Mouse (Mus musculus) heart, postnatal 0 days (tissue): Measurements from ENCODE around the gene Gm45785. TPM values are rescaled to one million over a fixed set of nuclear protein-coding genes. Genes with fewer than 3 reads are reported as not detected.

Experiments
- ATAC-seq: fragments of 200-750 bp; cut with Nextera tagmentation; 2 replicates; pipeline ENCODE4 v1.8.0; 2017; ENCODE audit warnings: low read depth, moderate number of reproducible peaks, moderate library complexity; ENCODE audit not compliant: insufficient read depth
- DNase-seq: peaks from one replicate; pipeline ENCODE4 v3.0.0-alpha.2; 2016; ENCODE audit warnings: low spot score
- H3K27ac ChIP-seq: fragments of 300-500 bp; sonication (generic); 2 replicates; pipeline ENCODE4 v1.5.1; 2014; ENCODE audit warnings: low read depth, mild to moderate bottlenecking
- H3K27me3 ChIP-seq: fragments of 300-500 bp; sonication (generic); 2 replicates; pipeline ENCODE4 v1.6.1; 2014; ENCODE audit warnings: low read length, mixed read lengths; ENCODE audit not compliant: control insufficient read depth, insufficient read depth
- H3K36me3 ChIP-seq: fragments of 300-500 bp; sonication (generic); replicated peaks from 2 replicates; pipeline ENCODE4 v1.6.1; 2014; ENCODE audit warnings: low read length, mixed read lengths; ENCODE audit not compliant: control insufficient read depth, insufficient read depth
- H3K4me1 ChIP-seq: fragments of 300-500 bp; sonication (generic); 2 replicates; pipeline ENCODE4 v1.6.1; 2014; ENCODE audit warnings: antibody characterized with exemption; ENCODE audit not compliant: control insufficient read depth, insufficient read depth
- H3K4me2 ChIP-seq: fragments of 300-500 bp; sonication (generic); 2 replicates; pipeline ENCODE4 v1.6.1; 2014; ENCODE audit warnings: low read depth, mild to moderate bottlenecking, low read length, moderate library complexity
- H3K4me3 ChIP-seq: fragments of 300-500 bp; sonication (generic); 2 replicates; pipeline ENCODE4 v1.5.1; 2014; ENCODE audit warnings: low read depth, low read length
- H3K9ac ChIP-seq: fragments of 300-500 bp; sonication (generic); replicated peaks from 2 replicates; pipeline ENCODE4 v1.6.1; 2014; ENCODE audit warnings: low read depth, low read length, mixed read lengths
- H3K9me3 ChIP-seq: fragments of 300-500 bp; sonication (generic); replicated peaks from 2 replicates; pipeline ENCODE4 v1.6.1; 2016; ENCODE audit warnings: low read length; ENCODE audit not compliant: control insufficient read depth
- CTCF ChIP-seq: IDR thresholded peaks from 2 replicates; pipeline ENCODE4 v1.5.1; 2016; ENCODE audit warnings: antibody characterized with exemption, control low read depth, low read depth
- EP300 ChIP-seq: IDR thresholded peaks from 2 replicates; pipeline ENCODE4 v1.6.1; 2016; ENCODE audit warnings: antibody characterized with exemption, low read depth
- WGBS: fragments of 180-500 bp; shearing (Covaris S2); extraction: QIAGEN DNeasy Blood & Tissue Kit; methylation state at CpG from one replicate; pipeline ENCODE4 v1.1.7; 2014; 5-methylcytosine and 5-hydroxymethylcytosine counted together
- polyA plus RNA-seq: library from polyadenylated mRNA; unstranded; fragments of >200 nt; fragmentation: Nextera tagmentation; extraction: Ambion mirVana; gene quantifications from 2 replicates; pipeline ENCODE4 v1.2.1, GENCODE M21; 2015
- total RNA-seq: library from RNA; depleted of rRNA; stranded (reverse); fragments of >200 nt; gene quantifications from 2 replicates; pipeline ENCODE4 v1.2.3, GENCODE M21; 2014; ENCODE audit warnings: low replicate concordance

The Gm45785 gene
- total and polyA plus RNA-seq, 2 experiments from 2014 or later: not detected

GRCm38 (mm10) chr7:140881696-140882468, 25.8 kb upstream of the Gm45785 start, which contains the start of the genes Psmd13 and Sirt3:
Psmd13 (plus strand) TSS chr7:140881968.
Sirt3 (minus strand) TSS chr7:140882309.
- Histone ChIP-seq H3K4me1 (peaks cover 13% of the 10 kb centered on the region), H3K27ac (peak within 1 kb of the TSS; percentile 86), H3K4me2 (peak within 1 kb of the TSS; percentile 89), H3K36me3 (peaks cover 33% of the 10 kb centered on the region), H3K27me3 (no peaks in the 10 kb centered on the region), H3K9ac (peak within 1 kb of the TSS; percentile 75), H3K4me3 (peak within 1 kb of the TSS; percentile 96), H3K9me3 (no peaks in the 10 kb centered on the region)
- TF ChIP-seq CTCF: no peak; the same call in 1 of the 2 replicates
- TF ChIP-seq EP300: peak; percentile 43; the same call in 1 of the 2 replicates
- DNase-seq (peak; percentile 93), ATAC-seq (peak; percentile 96)
- under 1% methylated on average over 59 of the region's 59 CpGs for WGBS

GRCm38 (mm10) chr7:140880865-140881515, 24.9 kb upstream of the Gm45785 start:
- DNase-seq (peak; percentile 48), ATAC-seq (0 out of 2 replicates have a peak, but pooled peaks have one; percentile 22)
- H3K9ac ChIP-seq: peak overlapping the region; percentile 75
- no peaks in the 10 kb centered on the region for H3K9me3 ChIP-seq
- H3K36me3 ChIP-seq: peaks cover 33% of the 10 kb centered on the region
- H3K27me3 ChIP-seq: no peaks in the 10 kb centered on the region
- H3K27ac ChIP-seq: peak overlapping the region; percentile 86
- H3K4me2 ChIP-seq: peak overlapping the region; percentile 89
- H3K4me3 ChIP-seq: peak overlapping the region; percentile 96
- H3K4me1 ChIP-seq: peaks cover 13% of the 10 kb centered on the region
- TF ChIP-seq EP300: no peak
- TF ChIP-seq CTCF: no peak
- WGBS: 6% methylated on average over 8 of the region's 8 CpGs

GRCm38 (mm10) chr7:140880419-140880818, 24.3 kb upstream of the Gm45785 start:
- peak overlapping the region; percentile 89 for H3K4me2 ChIP-seq
- H3K4me1 ChIP-seq: peaks cover 13% of the 10 kb centered on the region
- ATAC-seq (no peak), DNase-seq (no peak)
- H3K27me3 ChIP-seq: no peaks in the 10 kb centered on the region
- peak overlapping the region; percentile 96; the same call in 1 of the 2 replicates for H3K4me3 ChIP-seq
- whole genome bisulfite sequencing: 67% methylated on average over 3 of the region's 3 CpGs
- H3K27ac ChIP-seq: peak overlapping the region; percentile 0; the same call in 1 of the 2 replicates
- H3K36me3 ChIP-seq: peaks cover 34% of the 10 kb centered on the region
- no peaks in the 10 kb centered on the region for H3K9me3 ChIP-seq
- H3K9ac ChIP-seq: 0 out of 2 replicates have a peak overlapping the region, but pooled peaks have one; percentile 28
- TF ChIP-seq EP300 (no peak), CTCF (no peak)

GRCm38 (mm10) chr7:140879355-140879754, 23.2 kb upstream of the Gm45785 start:
- WGBS: 67% methylated on average over 7 of the region's 7 CpGs
- Histone ChIP-seq H3K9ac (peak overlapping the region; percentile 20; the same call in 1 of the 2 replicates), H3K27me3 (no peaks in the 10 kb centered on the region), H3K4me1 (peaks cover 13% of the 10 kb centered on the region), H3K4me2 (no peak overlapping the region), H3K36me3 (peaks cover 39% of the 10 kb centered on the region), H3K27ac (no peak overlapping the region), H3K4me3 (no peak overlapping the region), H3K9me3 (no peaks in the 10 kb centered on the region)
- ATAC-seq: no peak
- TF ChIP-seq CTCF (no peak), EP300 (no peak)
- no peak for DNase-seq

- H3K36me3 ChIP-seq: peaks cover 52% of the 10 kb centered on the region
- H3K9ac ChIP-seq: no peak overlapping the region
- H3K4me3 ChIP-seq: no peak overlapping the region
- no peak for DNase-seq
- 79% methylated on average over 6 of the region's 6 CpGs for WGBS
- no peaks in the 10 kb centered on the region for H3K9me3 ChIP-seq
- TF ChIP-seq CTCF (no peak), EP300 (no peak)
- H3K27me3 ChIP-seq: no peaks in the 10 kb centered on the region
- no peak overlapping the region for H3K4me2 ChIP-seq
- no peak for ATAC-seq
- no peak overlapping the region for H3K27ac ChIP-seq
- H3K4me1 ChIP-seq: peaks cover 13% of the 10 kb centered on the region
These were observed 21.2 kb upstream of the Gm45785 start for GRCm38 (mm10) chr7:140877364-140877763.
